Mouse (Mus musculus) G1E (cell line): ENCODE measurements around the gene Gdf3.
"Not testable (repeated sequence)": the region's sequence is repeated elsewhere in the genome, so short reads cannot be mapped to it uniquely, and the experiment has no call there.

ENCODE experiments used
- CTCF ChIP-seq: IDR thresholded peaks from 2 replicates; pipeline ENCODE4 v1.5.1; 2012; ENCODE audit warnings: low read depth, low read length, inconsistent platforms, mixed read lengths
- GATA1 ChIP-seq: IDR thresholded peaks from 2 replicates; pipeline ENCODE4 v1.6.1; 2012; ENCODE audit warnings: borderline replicate concordance, low read length, inconsistent platforms, mixed read lengths
- GATA2 ChIP-seq: IDR thresholded peaks from 2 replicates; pipeline ENCODE4 v1.6.1; 2012; ENCODE audit warnings: low read depth, low read length, inconsistent platforms, borderline replicate concordance
- TAL1 ChIP-seq: conservative IDR thresholded peaks from 2 replicates; pipeline ENCODE4 v1.6.1; 2012; ENCODE audit warnings: low read depth, low read length, inconsistent platforms, mixed read lengths

DNA sequence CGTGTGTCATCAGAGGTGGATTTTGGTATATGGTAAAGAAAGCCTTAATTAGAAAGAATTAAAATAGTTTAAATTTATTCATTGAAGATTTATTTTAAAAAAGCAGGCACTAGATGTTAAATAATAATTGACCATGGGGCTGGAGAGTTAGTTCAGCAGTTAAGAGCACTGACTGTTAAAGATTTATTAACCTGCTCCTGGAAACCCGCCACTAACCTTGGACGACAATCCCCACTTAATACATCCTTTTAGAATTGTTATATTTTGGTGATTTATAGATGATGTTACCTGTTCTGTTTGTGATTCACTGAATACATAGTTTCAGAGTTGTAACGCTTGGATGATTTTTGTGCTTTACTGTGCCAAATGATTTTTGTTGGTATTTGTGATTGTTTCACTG is 27.7 kb upstream of the Gdf3 start:
- TF ChIP-seq TAL1, CTCF, GATA1, GATA2: not testable (repeated sequence)
